Mouse (Mus musculus) liver, postnatal 0 days (tissue): ENCODE results near the gene Pagr1b.

ENCODE experiments used
- CTCF ChIP-seq: sonication (generic); IDR thresholded peaks from 2 replicates; pipeline ENCODE4 v1.5.1; 2016; ENCODE audit warnings: antibody characterized with exemption, low read depth
- EP300 ChIP-seq: IDR thresholded peaks from 2 replicates; pipeline ENCODE4 v1.6.1; 2016; ENCODE audit warnings: antibody characterized with exemption, low read depth, mild to moderate bottlenecking

- TF ChIP-seq CTCF: no peak
- TF ChIP-seq EP300: no peak
Observed at GRCm38 (mm10) chr7:127016081-127016480, 203 bp downstream of the Pagr1b start.
